Mouse (Mus musculus) spleen, postnatal 4 days (tissue): ENCODE measurements at regions not wholly inside any gene's neighbourhood (a gene's known extent, or its start where the extent isn't known, plus 50 kb on each side); places are given as distances from the start of the nearest gene placed in this dataset.

Source experiments
- DNase-seq, 2 experiments: peaks; one replicate each; pipeline ENCODE4 v3.0.0; 2022; ENCODE audit warnings: low spot score in 2 of 2

- DNase-seq, result no peak
These were observed 250.6 kb downstream of the Uaca start for GRCm38 (mm10) chr9:61044983-61045382.

GRCm38 (mm10) chr9:61046517-61046916, 252.2 kb downstream of the Uaca start:
- peak; percentile 64 to 91 for DNase-seq

GRCm38 (mm10) chr9:61047289-61047688, 252.9 kb downstream of the Uaca start:
- DNase-seq, result no peak

- DNase-seq, result no peak
These were observed 254.2 kb downstream of the Uaca start for GRCm38 (mm10) chr9:61048576-61048975.

GRCm38 (mm10) chr9:61052621-61053020, 258.3 kb downstream of the Uaca start:
- no peak for DNase-seq

GRCm38 (mm10) chr9:61054427-61054826, 260.1 kb downstream of the Uaca start:
- peak; percentile 77 to 81 for DNase-seq

GRCm38 (mm10) chr9:61055392-61055791, 261.1 kb downstream of the Uaca start:
- no peak for DNase-seq

GRCm38 (mm10) chr9:61055928-61056730, 261.8 kb downstream of the Uaca start:
- no peak for DNase-seq

GRCm38 (mm10) chr9:61056731-61057270, 262.5 kb downstream of the Uaca start:
- DNase-seq, result peak; percentile 27 to 68

GRCm38 (mm10) chr9:61059225-61059624, 264.9 kb downstream of the Uaca start:
- DNase-seq, result no peak

- DNase-seq, result no peak
These were observed 266.6 kb downstream of the Uaca start for GRCm38 (mm10) chr9:61060958-61061357.

- no peak for DNase-seq
These were observed 270.5 kb downstream of the Uaca start for GRCm38 (mm10) chr9:61064714-61065305.

- no peak for DNase-seq
These were observed 275.4 kb downstream of the Uaca start for GRCm38 (mm10) chr9:61069553-61070314.

- DNase-seq, result no peak
These were observed 276.0 kb downstream of the Uaca start for GRCm38 (mm10) chr9:61070315-61070707.

GRCm38 (mm10) chr9:61070861-61071260, 276.5 kb downstream of the Uaca start:
- no peak for DNase-seq

- no peak for DNase-seq
These were observed 279.1 kb downstream of the Uaca start for GRCm38 (mm10) chr9:61073482-61073881.

- no peak for DNase-seq
These were observed 280.7 kb downstream of the Uaca start for GRCm38 (mm10) chr9:61075071-61075470.

- no peak for DNase-seq
These were observed 282.8 kb downstream of the Uaca start for GRCm38 (mm10) chr9:61077181-61077580.

- DNase-seq, result no peak
These were observed 283.5 kb downstream of the Uaca start for GRCm38 (mm10) chr9:61077807-61078206.

GRCm38 (mm10) chr9:61081474-61082021, 287.2 kb downstream of the Uaca start:
- no peak for DNase-seq

- DNase-seq, result no peak
These were observed 287.4 kb upstream of the Tle3 start for GRCm38 (mm10) chr9:61084655-61085230.

GRCm38 (mm10) chr9:61087035-61087434, 285.1 kb upstream of the Tle3 start:
- DNase-seq, result no peak
